Mouse (Mus musculus): ENCODE data around the gene Rnf17.

Rnf17 gene

GRCm38 (mm10) chr14:56402311-56403071 is at the start of gene Rnf17:
Gene Rnf17 (plus strand): TSS chr14:56402581.
- peak; percentile 7 for DNase-seq (ENCODE audit: extremely low read depth, insufficient read length, low spot score)

DNA sequence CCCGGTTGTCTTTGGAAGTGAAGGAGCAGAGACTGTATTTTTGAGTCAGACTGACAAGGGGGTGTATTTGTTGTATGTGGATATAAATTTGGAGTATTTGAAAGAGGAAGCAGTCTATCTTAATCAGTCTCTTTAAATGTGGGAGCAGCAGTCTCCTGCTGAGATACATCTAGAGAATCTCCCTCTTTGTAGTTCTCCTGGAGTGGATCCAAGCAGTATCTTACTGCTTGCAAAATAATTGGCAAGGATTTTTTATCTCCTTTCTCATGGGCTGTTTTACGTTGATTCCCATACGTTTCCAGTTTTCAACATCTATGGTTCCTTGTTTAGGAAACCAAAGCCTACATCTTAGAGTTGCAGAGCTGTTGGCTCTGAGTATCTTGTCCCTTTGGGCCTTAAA is 47.6 kb upstream of the Rnf17 start:
- no peak for DNase-seq (ENCODE audit: extremely low read depth, insufficient read length, low spot score)

- no peak for DNase-seq (ENCODE audit: extremely low read depth, insufficient read length, low spot score)
Observed at GRCm38 (mm10) chr14:56355396-56355795, 47.0 kb upstream of the Rnf17 start.

DNA sequence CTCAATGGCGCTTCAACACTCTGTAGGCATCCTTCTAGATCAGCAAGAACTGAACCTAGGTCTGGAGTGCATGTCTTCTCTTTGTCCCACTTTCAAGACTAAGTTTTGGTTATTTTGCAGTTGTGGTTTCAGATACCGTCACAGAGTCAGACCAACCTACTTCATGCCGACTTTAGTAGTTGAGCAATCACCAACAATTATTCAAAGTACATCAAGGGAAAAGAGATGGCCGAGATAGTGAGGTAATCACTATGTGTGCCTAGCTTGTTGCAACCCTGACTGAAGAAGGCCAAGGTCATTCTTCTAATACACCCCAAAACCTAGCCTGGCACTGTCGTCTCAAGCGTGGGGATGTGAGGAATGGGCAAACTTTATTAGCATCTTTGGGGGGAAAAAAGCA is 46.2 kb upstream of the Rnf17 start:
- DNase-seq (ENCODE audit: extremely low read depth, insufficient read length, low spot score) = no peak

GRCm38 (mm10) chr14:56358422-56358821 is 44.0 kb upstream of the Rnf17 start:
- DNase-seq (ENCODE audit: extremely low read depth, insufficient read length, low spot score) = no peak

GRCm38 (mm10) chr14:56359131-56359530 is 43.2 kb upstream of the Rnf17 start:
- DNase-seq (ENCODE audit: extremely low read depth, insufficient read length, low spot score) = no peak

DNA sequence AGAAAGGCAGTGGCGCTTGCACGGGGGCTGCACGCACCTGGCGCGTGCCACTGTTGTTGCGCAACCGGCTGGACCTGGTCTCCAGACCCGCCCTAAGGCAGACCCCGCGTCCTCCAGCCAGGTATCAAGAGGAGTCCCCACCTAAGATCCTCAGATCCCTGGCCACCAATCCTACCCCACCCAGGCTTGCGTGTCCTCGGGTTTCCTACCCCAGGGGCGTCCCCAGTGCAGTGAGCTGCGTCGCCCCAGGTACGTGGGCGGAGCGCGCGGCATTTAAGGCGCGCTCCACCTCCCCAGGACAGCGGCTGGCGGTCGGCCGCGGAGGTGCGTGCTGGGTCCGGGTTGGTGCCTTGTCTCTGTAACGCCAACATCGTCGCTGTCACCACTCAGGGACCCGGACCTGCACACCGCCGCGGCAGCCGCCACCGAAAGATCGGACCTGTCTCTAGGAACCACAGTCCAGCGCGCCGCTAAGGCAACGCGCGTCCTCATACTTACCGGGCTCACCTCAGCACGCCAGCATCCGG is 37.6 kb upstream of the Rnf17 start, which contains the start of gene Atp12a:
Gene Atp12a (plus strand): TSS at position 358 of the 527 bp plus-strand sequence.
- no peak for DNase-seq (ENCODE audit: extremely low read depth, insufficient read length, low spot score)

DNA sequence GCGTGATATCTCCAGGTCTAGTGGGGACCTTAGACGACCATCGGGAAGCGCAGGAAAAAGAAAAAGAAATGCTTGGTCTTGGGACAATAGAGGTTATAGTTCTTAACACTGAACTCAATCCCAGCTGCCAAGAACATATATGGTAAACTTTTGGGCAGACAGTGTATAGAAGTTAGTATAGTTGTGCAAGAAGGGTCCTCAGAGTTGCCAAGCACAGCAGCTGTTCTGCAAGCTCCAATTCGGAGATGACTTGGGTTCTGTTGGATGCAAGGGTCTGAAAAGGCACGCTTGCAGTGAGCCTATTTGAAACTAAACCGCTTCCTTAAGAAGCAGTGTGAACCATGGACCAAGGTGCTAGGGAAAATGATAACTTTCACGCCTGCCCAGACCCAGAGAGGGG is 37.1 kb upstream of the Rnf17 start:
- no peak for DNase-seq (ENCODE audit: extremely low read depth, insufficient read length, low spot score)

DNA sequence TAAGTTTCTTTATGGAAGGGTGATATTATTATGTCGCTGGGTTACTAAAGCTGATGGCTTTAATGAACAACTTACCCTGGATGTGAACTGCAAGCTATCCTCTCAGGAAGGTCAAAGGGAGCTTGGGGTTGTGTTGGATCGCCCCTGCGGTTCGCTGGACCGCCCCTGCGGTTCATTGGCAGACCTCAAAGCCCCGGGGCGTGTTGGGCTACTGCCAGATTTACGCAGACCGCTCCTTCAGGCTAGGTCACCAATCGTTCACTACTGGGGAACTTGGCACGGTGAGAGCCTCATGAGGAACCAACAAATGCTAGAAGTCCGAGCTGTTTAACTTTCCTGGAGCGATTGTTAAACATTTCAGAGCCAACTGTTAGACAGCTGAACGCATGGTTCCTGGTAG is 35.7 kb upstream of the Rnf17 start:
- DNase-seq (ENCODE audit: extremely low read depth, insufficient read length, low spot score) = no peak

DNA sequence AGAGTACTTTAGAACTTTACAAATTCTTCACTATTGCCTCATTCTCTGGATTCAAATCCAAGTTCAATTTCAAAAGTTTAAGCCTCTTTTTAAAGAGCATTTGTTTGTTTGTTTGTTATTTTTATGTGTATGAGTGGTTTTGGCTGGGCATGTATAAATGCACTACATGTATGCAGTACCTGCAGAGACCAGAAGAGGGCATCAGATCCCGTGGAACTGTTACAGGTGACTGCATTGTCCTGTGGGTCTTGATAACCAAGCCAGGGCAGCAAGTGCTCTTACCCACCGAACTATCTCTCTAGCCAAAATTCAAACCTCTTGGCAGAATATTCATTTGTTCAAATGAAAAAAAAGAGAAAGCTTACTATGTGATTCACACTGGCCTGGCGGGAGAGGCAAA is 33.5 kb upstream of the Rnf17 start:
- no peak for DNase-seq (ENCODE audit: extremely low read depth, insufficient read length, low spot score)

DNA sequence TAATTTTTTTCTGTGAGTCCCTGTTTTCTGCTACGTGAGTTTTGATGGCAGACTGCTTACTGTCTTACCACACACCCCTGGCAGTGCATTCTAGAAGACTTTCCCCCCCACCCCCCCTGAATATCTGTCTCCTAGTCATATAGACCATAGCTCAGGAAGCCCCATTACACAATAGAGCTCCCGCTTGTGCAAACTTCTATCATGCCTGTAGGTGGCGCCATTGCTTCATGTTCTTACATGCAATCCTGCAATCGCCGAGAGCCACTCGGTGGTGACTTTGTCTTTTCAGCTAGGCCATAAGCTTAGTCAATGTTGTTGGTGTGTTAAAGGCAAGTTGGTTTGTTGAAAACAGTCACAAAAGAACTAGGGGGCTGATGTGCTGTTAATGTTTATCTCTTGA is 26.6 kb upstream of the Rnf17 start:
- peak; percentile 13 for DNase-seq (ENCODE audit: extremely low read depth, insufficient read length, low spot score)

- no peak for DNase-seq (ENCODE audit: extremely low read depth, insufficient read length, low spot score)
Observed at GRCm38 (mm10) chr14:56377745-56378144, 24.6 kb upstream of the Rnf17 start.

- no peak for DNase-seq (ENCODE audit: extremely low read depth, insufficient read length, low spot score)
Observed at GRCm38 (mm10) chr14:56379336-56379735, 23.0 kb upstream of the Rnf17 start.

GRCm38 (mm10) chr14:56382366-56382765 is 20.0 kb upstream of the Rnf17 start:
- no peak for DNase-seq (ENCODE audit: extremely low read depth, insufficient read length, low spot score)

DNA sequence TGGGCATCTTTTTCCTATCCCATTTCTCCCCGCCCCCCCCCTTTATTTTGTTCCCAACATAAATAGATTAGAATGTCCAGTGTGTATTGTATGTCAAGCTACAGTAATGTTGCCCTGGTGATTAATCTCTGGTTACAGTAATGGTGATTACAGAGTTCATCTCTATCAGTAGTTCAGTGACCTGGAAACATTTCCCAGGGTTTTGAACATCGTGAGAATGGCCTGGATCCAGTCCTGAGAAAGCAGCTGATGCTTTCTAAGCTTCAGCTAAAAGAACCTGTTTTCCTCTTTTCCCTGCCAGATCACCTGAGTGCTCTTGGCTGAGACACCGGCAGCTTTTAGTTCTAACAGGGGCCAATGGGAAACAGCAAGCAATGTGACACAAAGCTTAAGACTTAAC is 12.1 kb upstream of the Rnf17 start:
- DNase-seq (ENCODE audit: extremely low read depth, insufficient read length, low spot score) = no peak

DNA sequence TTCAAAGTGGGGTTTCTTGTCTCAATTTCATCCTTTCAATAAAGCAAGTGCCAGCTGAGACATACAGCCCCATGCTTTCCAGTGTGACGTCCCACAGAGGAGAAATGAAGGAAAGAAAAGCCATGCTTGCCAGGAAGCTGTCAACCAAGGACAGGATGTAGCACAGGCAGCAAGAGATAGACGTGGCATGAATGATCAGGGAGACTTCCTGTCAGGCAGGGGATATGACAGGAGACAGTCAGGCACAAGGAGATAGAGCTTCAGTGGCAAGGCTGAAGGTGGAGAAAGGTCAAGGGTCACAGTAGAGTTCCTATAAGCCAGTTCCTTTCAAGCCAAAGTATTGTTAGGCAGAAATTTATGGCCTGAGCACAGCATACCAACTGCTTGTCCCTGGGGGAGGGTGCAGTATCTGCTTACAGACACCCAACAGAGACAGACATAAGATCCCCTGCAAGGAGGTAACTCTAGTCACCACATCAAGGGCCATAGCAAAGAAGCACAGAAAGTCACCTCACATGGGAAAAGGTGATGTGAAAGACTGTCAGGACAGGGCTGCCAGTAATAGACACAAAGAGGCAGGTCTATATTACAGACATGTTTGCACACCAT is 8.6 kb upstream of the Rnf17 start:
- no peak for DNase-seq (ENCODE audit: extremely low read depth, insufficient read length, low spot score)

GRCm38 (mm10) chr14:56398001-56398400 is 4.4 kb upstream of the Rnf17 start:
- no peak for DNase-seq (ENCODE audit: extremely low read depth, insufficient read length, low spot score)

DNA sequence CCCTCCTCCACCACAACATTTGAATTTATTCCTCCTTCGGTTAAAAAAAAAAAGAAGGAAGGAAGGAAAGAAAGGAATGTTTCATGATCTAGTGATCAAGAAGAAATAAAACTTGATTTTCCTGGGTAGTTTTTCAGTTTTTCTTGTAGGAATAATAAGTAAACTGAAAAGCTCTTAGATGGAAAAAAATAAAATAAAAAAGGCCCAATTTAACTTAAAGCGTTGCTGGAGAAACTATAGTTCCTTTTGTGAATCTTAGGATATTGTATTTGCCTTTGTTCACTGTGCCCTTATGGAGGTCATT is 643 bp downstream of the Rnf17 start:
- DNase-seq (ENCODE audit: extremely low read depth, insufficient read length, low spot score) = no peak

- DNase-seq (ENCODE audit: extremely low read depth, insufficient read length, low spot score) = no peak
Observed at GRCm38 (mm10) chr14:56462090-56462489, 59.7 kb downstream of the Rnf17 start.

DNA sequence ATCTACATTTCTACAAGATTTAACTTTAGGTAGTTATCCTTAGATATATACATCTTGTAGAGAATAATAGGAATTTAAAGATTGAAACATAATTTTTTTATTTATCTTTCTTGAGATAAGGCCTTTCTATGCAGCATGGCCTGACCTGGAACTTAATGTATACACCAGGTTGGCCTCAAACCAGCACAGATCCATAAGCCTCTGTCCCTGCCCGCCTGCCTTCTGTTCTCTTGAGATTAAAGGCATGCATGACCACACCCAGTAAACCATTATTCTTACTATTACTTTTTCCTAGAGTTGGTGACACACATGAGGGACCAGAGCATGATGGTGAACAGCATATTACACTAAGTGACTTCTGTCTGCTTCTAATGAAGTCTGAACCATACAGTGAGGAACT is 60.3 kb downstream of the Rnf17 start:
- DNase-seq (ENCODE audit: extremely low read depth, insufficient read length, low spot score) = no peak

DNA sequence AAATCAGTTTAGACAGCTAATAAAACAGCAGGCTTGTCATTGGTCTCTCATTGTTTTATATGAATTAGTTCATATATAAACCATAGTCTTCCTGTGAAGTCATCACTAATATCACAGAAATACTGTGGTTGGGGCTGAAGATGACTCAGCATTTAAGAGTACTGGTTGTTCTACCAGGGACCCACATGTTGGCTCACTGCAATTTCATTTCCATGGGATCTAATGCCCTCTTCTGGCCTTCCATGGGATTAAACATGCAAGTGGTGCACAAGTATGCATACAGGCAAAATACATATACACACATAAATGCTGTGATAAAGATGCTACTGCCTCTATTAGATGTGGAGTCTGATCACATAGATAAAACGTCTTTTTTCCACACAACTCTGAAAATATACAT is 65.8 kb downstream of the Rnf17 start:
- peak; percentile 19 for DNase-seq (ENCODE audit: extremely low read depth, insufficient read length, low spot score)

DNA sequence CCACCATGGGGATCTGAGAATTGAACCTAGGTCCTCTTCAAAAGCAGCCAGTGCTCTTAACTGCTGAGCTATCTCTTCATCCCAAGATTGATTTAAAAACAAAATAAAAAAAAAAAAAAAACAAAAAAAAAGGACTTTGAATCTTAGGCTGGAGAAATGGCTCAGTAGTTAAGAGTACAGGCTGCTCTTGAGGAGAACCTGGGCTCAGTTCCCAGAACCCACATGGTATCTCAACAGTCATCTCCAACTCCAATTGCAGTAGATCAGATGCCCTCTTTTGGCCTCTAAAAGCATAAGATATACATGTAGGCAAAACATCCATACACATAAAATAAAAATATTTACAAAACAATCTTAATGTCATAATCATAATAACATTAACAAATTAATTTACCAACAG is 87.4 kb downstream of the Rnf17 start:
- no peak for DNase-seq (ENCODE audit: extremely low read depth, insufficient read length, low spot score)

Measured in 3134 (cell line).